In the genomic region with DNA sequence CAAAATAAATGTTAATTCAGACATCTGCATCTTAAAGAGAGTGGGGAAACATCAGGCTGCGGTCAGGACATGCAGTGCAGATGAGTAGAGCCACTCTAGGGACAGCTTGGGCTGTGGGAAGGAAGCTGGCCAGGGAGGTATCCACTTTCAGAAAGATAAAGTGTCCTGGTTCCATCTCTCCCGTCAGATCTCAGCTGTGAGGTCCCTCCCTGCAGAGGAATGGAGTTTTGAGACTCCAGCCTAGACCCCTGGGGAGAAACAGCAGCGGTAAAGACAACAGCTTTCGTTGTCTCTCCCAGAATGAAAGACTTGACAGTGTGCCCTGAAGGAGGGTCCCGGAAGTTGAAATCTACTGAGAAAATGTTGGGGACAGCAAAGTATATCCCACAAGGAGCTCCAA, we compare ENCODE assay signal across 25 mouse cellular contexts. TPM values are rescaled to one million over a fixed set of nuclear protein-coding genes. Genes with fewer than 3 reads are reported as not detected.
DNase-seq lines count a peak whose midpoint lies in the region; ATAC-seq and TF ChIP-seq lines count a peak whose summit lies in the region.
"Had no signal": no experiment of that assay in that cellular context is flagged by ENCODE, and none has a peak within 500 bp of the region (broad histone marks: within the 10 kb centered on the region; RNA-seq: fewer than 3 reads in every experiment).

No protein-coding gene starts in this region.

- TF ChIP-seq EP300 in stomach, postnatal 0 days (optimal IDR thresholded peaks at IDR 0.05) = no peak

- no peak overlapping the region for H3K4me2 ChIP-seq in embryonic facial prominence, embryonic 14.5 days (ENCODE audit: low read depth, low read length)
- no peak overlapping the region for H3K4me2 ChIP-seq in heart, embryonic 15.5 days
- H3K4me2 ChIP-seq in stomach, postnatal 0 days (replicated peaks; ENCODE audit: low read depth) = no peak overlapping the region
- H3K4me2 ChIP-seq: embryonic facial prominence, embryonic 12.5 days; forebrain, embryonic 12.5 days; forebrain, embryonic 15.5 days; hindbrain, embryonic 15.5 days had no signal

- peak; percentile 44 for ATAC-seq in embryonic facial prominence, embryonic 14.5 days (ENCODE audit: low read depth)
- ATAC-seq in heart, embryonic 15.5 days (replicated peaks; ENCODE audit: insufficient number of reproducible peaks, insufficient read depth, low FRiP score, low read depth) = no peak
- peak; percentile 12; the same call in 1 of the 2 replicates for ATAC-seq in stomach, postnatal 0 days (ENCODE audit: low FRiP score, low TSS enrichment)
- ATAC-seq: activated CD4-positive, CD25-positive, alpha-beta regulatory T cell, adult 4 months; forebrain, embryonic 15.5 days; intestine, postnatal 0 days; Patski had no signal

- peak; percentile 56 for DNase-seq in embryonic facial prominence, embryonic 14.5 days (ENCODE audit: low spot score)
- no peak for DNase-seq in embryonic facial prominence, embryonic 10.5 days (ENCODE audit: low spot score)
- DNase-seq in heart, postnatal 14 days = no peak
- peak; percentile 56 for DNase-seq in ES-CJ7 (ENCODE audit: low read depth, low spot score)
- DNase-seq in stomach, postnatal 0 days (ENCODE audit: low spot score) = no peak
- no peak for DNase-seq in layer of hippocampus, adult 2 months (ENCODE audit: low spot score in 2 of 2)
- DNase-seq: adrenal gland, adult 8-10 months; adrenal gland, postnatal 25 days; cerebellum, adult 18-20 months; cerebellum, adult 9-10 months; cerebellum, postnatal 14 days; gastrocnemius, postnatal 25 days; heart, adult 2 months; heart, postnatal 4 days; kidney, adult 2 months had no signal

- peaks cover 4% of the 10 kb centered on the region for H3K4me1 ChIP-seq in embryonic facial prominence, embryonic 14.5 days (ENCODE audit: control insufficient read depth, insufficient read depth, low read length)
- peaks cover 19% of the 10 kb centered on the region; the same call in 1 of the 2 replicates for H3K4me1 ChIP-seq in embryonic facial prominence, embryonic 10.5 days
- H3K4me1 ChIP-seq in heart, embryonic 15.5 days (replicated peaks) = peaks cover 9% of the 10 kb centered on the region; the same call in 1 of the 2 replicates
- no peaks in the 10 kb centered on the region for H3K4me1 ChIP-seq in stomach, postnatal 0 days (replicated peaks; ENCODE audit: control insufficient read depth, insufficient read depth)
- H3K4me1 ChIP-seq: embryonic facial prominence, embryonic 12.5 days; forebrain, embryonic 12.5 days; forebrain, embryonic 15.5 days; hindbrain, embryonic 15.5 days had no signal

- H3K9ac ChIP-seq in embryonic facial prominence, embryonic 14.5 days (ENCODE audit: low read depth, low read length) = no peak overlapping the region
- H3K9ac ChIP-seq in heart, embryonic 15.5 days = no peak overlapping the region
- H3K9ac ChIP-seq in stomach, postnatal 0 days (ENCODE audit: low read length) = no peak overlapping the region
- H3K9ac ChIP-seq: embryonic facial prominence, embryonic 12.5 days; forebrain, embryonic 12.5 days; forebrain, embryonic 15.5 days; hindbrain, embryonic 15.5 days had no signal

- H3K27ac ChIP-seq in embryonic facial prominence, embryonic 14.5 days (replicated peaks; ENCODE audit: low read depth, low read length) = no peak overlapping the region
- H3K27ac ChIP-seq in embryonic facial prominence, embryonic 10.5 days (replicated peaks) = no peak overlapping the region
- peak overlapping the region; percentile 37 for H3K27ac ChIP-seq in heart, embryonic 15.5 days
- H3K27ac ChIP-seq in stomach, postnatal 0 days (replicated peaks) = no peak overlapping the region
- H3K27ac ChIP-seq in layer of hippocampus, adult 2 months = no peak overlapping the region
- H3K27ac ChIP-seq: embryonic facial prominence, embryonic 12.5 days; forebrain, embryonic 12.5 days; forebrain, embryonic 15.5 days; heart, adult 2 months; hindbrain, embryonic 15.5 days had no signal

- H3K9me3 ChIP-seq in embryonic facial prominence, embryonic 14.5 days (ENCODE audit: control insufficient read depth, low read length) = no peaks in the 10 kb centered on the region
- no peaks in the 10 kb centered on the region for H3K9me3 ChIP-seq in embryonic facial prominence, embryonic 10.5 days
- H3K9me3 ChIP-seq in heart, embryonic 15.5 days (replicated peaks) = no peaks in the 10 kb centered on the region
- no peaks in the 10 kb centered on the region for H3K9me3 ChIP-seq in stomach, postnatal 0 days (ENCODE audit: control insufficient read depth, low read length)
- H3K9me3 ChIP-seq: embryonic facial prominence, embryonic 12.5 days; forebrain, embryonic 12.5 days; forebrain, embryonic 15.5 days; G1E; hindbrain, embryonic 15.5 days had no signal

- H3K4me3 ChIP-seq in embryonic facial prominence, embryonic 14.5 days (ENCODE audit: low read depth, low read length) = no peak overlapping the region
- no peak overlapping the region for H3K4me3 ChIP-seq in embryonic facial prominence, embryonic 10.5 days
- H3K4me3 ChIP-seq in heart, embryonic 15.5 days = no peak overlapping the region
- no peak overlapping the region for H3K4me3 ChIP-seq in stomach, postnatal 0 days (ENCODE audit: low read depth, low read length)
- no peak overlapping the region for H3K4me3 ChIP-seq in layer of hippocampus, adult 2 months
- H3K4me3 ChIP-seq: embryonic facial prominence, embryonic 12.5 days; erythroblast, embryonic 14.5 days; forebrain, embryonic 12.5 days; forebrain, embryonic 15.5 days; heart, adult 2 months; hindbrain, embryonic 15.5 days had no signal

- H3K27me3 ChIP-seq in embryonic facial prominence, embryonic 14.5 days (replicated peaks; ENCODE audit: control insufficient read depth, insufficient read depth, low read length) = no peaks in the 10 kb centered on the region
- no peaks in the 10 kb centered on the region for H3K27me3 ChIP-seq in embryonic facial prominence, embryonic 10.5 days (replicated peaks; ENCODE audit: low read depth, poor library complexity, severe bottlenecking)
- no peaks in the 10 kb centered on the region for H3K27me3 ChIP-seq in heart, embryonic 15.5 days
- no peaks in the 10 kb centered on the region for H3K27me3 ChIP-seq in stomach, postnatal 0 days (ENCODE audit: control insufficient read depth, insufficient read depth, low read length)
- H3K27me3 ChIP-seq: embryonic facial prominence, embryonic 12.5 days; forebrain, embryonic 12.5 days; forebrain, embryonic 15.5 days; hindbrain, embryonic 15.5 days; Patski had no signal

- intact Hi-C loops in heart, postnatal 14 days (cut with DNase I) = no loop called here

- no peaks in the 10 kb centered on the region for H3K36me3 ChIP-seq in embryonic facial prominence, embryonic 14.5 days (ENCODE audit: control insufficient read depth, insufficient read depth, low read length)
- H3K36me3 ChIP-seq in embryonic facial prominence, embryonic 10.5 days (replicated peaks) = no peaks in the 10 kb centered on the region
- no peaks in the 10 kb centered on the region for H3K36me3 ChIP-seq in heart, embryonic 15.5 days
- H3K36me3 ChIP-seq in stomach, postnatal 0 days (ENCODE audit: control insufficient read depth, insufficient read depth, low read length) = no peaks in the 10 kb centered on the region
- H3K36me3 ChIP-seq: embryonic facial prominence, embryonic 12.5 days; forebrain, embryonic 12.5 days; forebrain, embryonic 15.5 days; G1E; hindbrain, embryonic 15.5 days had no signal

- 21% methylated on average over 5 of the region's 5 CpGs for WGBS in embryonic facial prominence, embryonic 14.5 days
- WGBS in embryonic facial prominence, embryonic 10.5 days = 25% methylated on average over 5 of the region's 5 CpGs
- 39% methylated on average over 5 of the region's 5 CpGs for WGBS in heart, embryonic 15.5 days
- 43% methylated on average over 5 of the region's 5 CpGs for WGBS in stomach, postnatal 0 days

- TF ChIP-seq CTCF in stomach, postnatal 0 days (IDR thresholded peaks at IDR 0.05; ENCODE audit: low read depth) = no peak
- no peak for TF ChIP-seq CTCF in layer of hippocampus, adult 2 months (conservative IDR thresholded peaks at IDR 0.05)

RNA-seq across cellular contexts. Expression of a gene that starts 31.6 kb away (rescaled TPM):
- polyA plus RNA-seq in embryonic facial prominence, embryonic 14.5 days (2014; fragmentation: Nextera tagmentation; extraction: Ambion mirVana) = 34.5 and 37.8 TPM in 2 replicates
- polyA plus RNA-seq in embryonic facial prominence, embryonic 10.5 days (2016; fragmentation: Nextera tagmentation; extraction: Ambion mirVana) = 50.1 and 58.2 TPM in 2 replicates
- 43.9 and 44.2 TPM in 2 replicates for polyA plus RNA-seq in heart, embryonic 15.5 days (2015; fragmentation: Nextera tagmentation; extraction: Ambion mirVana)
- 10 to 100 TPM; 25.6 to 28.3 TPM for total RNA-seq in heart, postnatal 14 days (2021)
- polyA plus RNA-seq in stomach, postnatal 0 days (2015; fragmentation: Nextera tagmentation; extraction: Ambion mirVana) = 27.4 and 27.5 TPM in 2 replicates
- total RNA-seq in layer of hippocampus, adult 2 months (2021) = 10 to 100 TPM; 34.0 to 43.7 TPM

Comparison
In these comparisons a context has a peak if more than half of its experiments do, and no peak if none do; other contexts are left out.
1. DNase-seq: peak in embryonic facial prominence, embryonic 14.5 days (single experiment) and ES-CJ7 (single experiment); none in embryonic facial prominence, embryonic 10.5 days (single experiment), heart, postnatal 14 days (0 of 2), stomach, postnatal 0 days (single experiment) and layer of hippocampus, adult 2 months (0 of 2).